Mouse (Mus musculus) thymus, adult 2 months (tissue): ENCODE measurements at regions not wholly inside any gene's neighbourhood (a gene's known extent, or its start where the extent isn't known, plus 50 kb on each side); places are given as distances from the start of the nearest gene placed in this dataset.

ENCODE experiments used
- CTCF ChIP-seq: fragments of 200-500 bp; IDR thresholded peaks from 2 replicates; pipeline ENCODE4 v1.5.1; 2012; ENCODE audit warnings: mild to moderate bottlenecking, control low read depth, low read length, moderate library complexity, borderline replicate concordance; ENCODE audit not compliant: control insufficient read depth, poor library complexity, insufficient read depth; ENCODE audit errors: extremely low read depth
- POLR2A ChIP-seq: fragments of 200-500 bp; IDR thresholded peaks from 2 replicates; pipeline ENCODE4 v1.6.1; 2012; ENCODE audit warnings: mild to moderate bottlenecking, low read length, control low read depth, moderate library complexity; ENCODE audit not compliant: control insufficient read depth, poor library complexity, insufficient read depth; ENCODE audit errors: extremely low read depth

DNA sequence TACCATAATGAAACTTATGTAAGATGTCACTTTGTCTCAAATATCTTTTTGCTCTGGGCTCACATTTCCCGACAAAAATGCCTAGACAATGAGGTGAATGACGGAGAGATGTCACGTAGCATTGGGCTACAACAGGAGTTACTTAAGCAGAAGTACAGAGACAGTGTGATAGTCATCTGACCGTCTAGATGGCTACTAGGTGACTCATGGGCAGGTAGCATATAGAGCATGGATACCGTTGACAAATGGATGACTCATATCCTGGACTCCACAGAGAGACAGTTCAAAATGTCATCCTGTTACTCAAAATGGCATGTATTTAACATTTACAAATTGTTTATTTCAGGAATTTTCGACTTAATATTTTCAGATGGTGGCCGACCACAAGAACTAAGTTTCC lies 138.2 kb upstream of the Cited2 start:
- no peak for TF ChIP-seq CTCF
- no peak for TF ChIP-seq POLR2A
